Mouse (Mus musculus) limb, embryonic 15.5 days (tissue): Measurements from ENCODE around the gene Pcyt2. TPM values are rescaled to one million over a fixed set of nuclear protein-coding genes. Genes with fewer than 3 reads are reported as not detected.

Experiments
- ATAC-seq: fragments of 200-750 bp; cut with Nextera tagmentation; 2 replicates; pipeline ENCODE4 v1.8.0; 2017; ENCODE audit warnings: low read depth, moderate TSS enrichment; ENCODE audit not compliant: insufficient number of reproducible peaks, low FRiP score, low TSS enrichment
- H3K27ac ChIP-seq: fragments of 300-500 bp; sonication (generic); 2 replicates; pipeline ENCODE4 v1.5.1; 2015; ENCODE audit warnings: moderate library complexity, mild to moderate bottlenecking, inconsistent platforms
- H3K27me3 ChIP-seq: fragments of 300-500 bp; sonication (generic); 2 replicates; pipeline ENCODE4 v1.6.1; 2015; ENCODE audit warnings: inconsistent platforms
- H3K36me3 ChIP-seq: fragments of 300-500 bp; sonication (generic); 2 replicates; pipeline ENCODE4 v1.6.1; 2015; ENCODE audit warnings: inconsistent platforms
- H3K4me1 ChIP-seq: fragments of 300-500 bp; sonication (generic); 2 replicates; pipeline ENCODE4 v1.6.1; 2015; ENCODE audit warnings: inconsistent platforms
- H3K4me2 ChIP-seq: fragments of 300-500 bp; sonication (generic); 2 replicates; pipeline ENCODE4 v1.6.1; 2015; ENCODE audit warnings: mild to moderate bottlenecking, inconsistent platforms
- H3K4me3 ChIP-seq: fragments of 300-500 bp; sonication (generic); 2 replicates; pipeline ENCODE4 v1.5.1; 2015; ENCODE audit warnings: mild to moderate bottlenecking, inconsistent platforms
- H3K9ac ChIP-seq: fragments of 300-500 bp; sonication (generic); 2 replicates; pipeline ENCODE4 v1.6.1; 2015; ENCODE audit warnings: inconsistent platforms
- H3K9me3 ChIP-seq: fragments of 300-500 bp; sonication (generic); 2 replicates; pipeline ENCODE4 v1.6.1; 2016; ENCODE audit warnings: inconsistent platforms
- WGBS: fragments of 180-500 bp; shearing (Covaris S2); methylation state at CpG from one replicate; pipeline ENCODE4 v1.1.7; 2015; 5-methylcytosine and 5-hydroxymethylcytosine counted together
- polyA plus RNA-seq: library from polyadenylated mRNA; unstranded; fragments of >200 nt; fragmentation: Nextera tagmentation; extraction: Ambion mirVana; gene quantifications from 2 replicates; pipeline ENCODE4 v1.2.1, GENCODE M21; 2015

Pcyt2 gene
- polyA plus RNA-seq, 1 experiment from 2014 or later = 130 TPM

- Histone ChIP-seq H3K36me3 (no peaks in the 10 kb centered on the region), H3K9ac (no peak overlapping the region), H3K27ac (no peak overlapping the region), H3K9me3 (no peaks in the 10 kb centered on the region), H3K4me3 (no peak overlapping the region), H3K4me1 (peaks cover 7% of the 10 kb centered on the region), H3K27me3 (peaks cover 19% of the 10 kb centered on the region), H3K4me2 (no peak overlapping the region)
- ATAC-seq = no peak
- 77% methylated on average over 3 of the region's 3 CpGs for WGBS
These were observed 34.1 kb upstream of the Pcyt2 start for GRCm38 (mm10) chr11:120651872-120652271.

GRCm38 (mm10) chr11:120648001-120648476, 30.3 kb upstream of the Pcyt2 start, which contains the start of gene Myadml2:
TSS of gene Myadml2 (minus strand) at chr11:120648158.
- WGBS = 4% methylated on average over 13 of the region's 13 CpGs
- no peak for ATAC-seq
- no peak within 1 kb of the TSS for H3K4me3 ChIP-seq

GRCm38 (mm10) chr11:120647047-120647830, 29.5 kb upstream of the Pcyt2 start:
- peaks cover 21% of the 10 kb centered on the region for H3K4me1 ChIP-seq
- ATAC-seq = no peak
- H3K9ac ChIP-seq = no peak overlapping the region
- H3K9me3 ChIP-seq = no peaks in the 10 kb centered on the region
- H3K27me3 ChIP-seq = peaks cover 13% of the 10 kb centered on the region
- no peaks in the 10 kb centered on the region for H3K36me3 ChIP-seq
- no peak overlapping the region for H3K4me2 ChIP-seq
- WGBS = 79% methylated on average over 35 of the region's 35 CpGs
- no peak overlapping the region for H3K27ac ChIP-seq
- no peak overlapping the region for H3K4me3 ChIP-seq

More at GRCm38 (mm10) chr11:120648001-120648476, 30.3 kb upstream of the Pcyt2 start, which contains the start of gene Myadml2:
- Histone ChIP-seq H3K9me3 (no peaks in the 10 kb centered on the region), H3K4me1 (peaks cover 13% of the 10 kb centered on the region), H3K9ac (no peak within 1 kb of the TSS), H3K27ac (no peak within 1 kb of the TSS), H3K27me3 (peaks cover 13% of the 10 kb centered on the region), H3K36me3 (no peaks in the 10 kb centered on the region), H3K4me2 (peak within 1 kb of the TSS; percentile 20; the same call in 1 of the 2 replicates)

GRCm38 (mm10) chr11:120643601-120643987, 25.9 kb upstream of the Pcyt2 start, which contains the start of gene Pycr1:
TSS of gene Pycr1 (minus strand) at chr11:120643769.
- peak within 1 kb of the TSS; percentile 56 for H3K4me3 ChIP-seq
- peak within 1 kb of the TSS; percentile 87 for H3K27ac ChIP-seq
- H3K9ac ChIP-seq = peak within 1 kb of the TSS; percentile 62
- H3K9me3 ChIP-seq = no peaks in the 10 kb centered on the region
- under 1% methylated on average over 15 of the region's 15 CpGs for WGBS
- H3K27me3 ChIP-seq = peaks cover 13% of the 10 kb centered on the region
- peaks cover 33% of the 10 kb centered on the region for H3K4me1 ChIP-seq
- peak within 1 kb of the TSS; percentile 90 for H3K4me2 ChIP-seq
- peak; percentile 98 for ATAC-seq
- H3K36me3 ChIP-seq = no peaks in the 10 kb centered on the region

GRCm38 (mm10) chr11:120642939-120643600, 25.3 kb upstream of the Pcyt2 start:
- peaks cover 30% of the 10 kb centered on the region for H3K4me1 ChIP-seq
- ATAC-seq = peak; percentile 25

GRCm38 (mm10) chr11:120641869-120642268, 24.1 kb upstream of the Pcyt2 start:
- Histone ChIP-seq H3K9ac (peak overlapping the region; percentile 62; the same call in 1 of the 2 replicates), H3K36me3 (no peaks in the 10 kb centered on the region), H3K27ac (no peak overlapping the region), H3K4me1 (peaks cover 26% of the 10 kb centered on the region), H3K27me3 (no peaks in the 10 kb centered on the region), H3K9me3 (no peaks in the 10 kb centered on the region), H3K4me2 (peak overlapping the region; percentile 90; the same call in 1 of the 2 replicates), H3K4me3 (peak overlapping the region; percentile 56)
- no peak for ATAC-seq
- WGBS = 79% methylated on average over 8 of the region's 8 CpGs

More at GRCm38 (mm10) chr11:120642939-120643600, 25.3 kb upstream of the Pcyt2 start:
- H3K4me2 ChIP-seq = peak overlapping the region; percentile 90
- H3K9me3 ChIP-seq = no peaks in the 10 kb centered on the region
- peak overlapping the region; percentile 62 for H3K9ac ChIP-seq
- under 1% methylated on average over 18 of the region's 18 CpGs for WGBS
- peak overlapping the region; percentile 87 for H3K27ac ChIP-seq
- peak overlapping the region; percentile 56 for H3K4me3 ChIP-seq
- peaks cover 11% of the 10 kb centered on the region for H3K27me3 ChIP-seq
- H3K36me3 ChIP-seq = no peaks in the 10 kb centered on the region

DNA sequence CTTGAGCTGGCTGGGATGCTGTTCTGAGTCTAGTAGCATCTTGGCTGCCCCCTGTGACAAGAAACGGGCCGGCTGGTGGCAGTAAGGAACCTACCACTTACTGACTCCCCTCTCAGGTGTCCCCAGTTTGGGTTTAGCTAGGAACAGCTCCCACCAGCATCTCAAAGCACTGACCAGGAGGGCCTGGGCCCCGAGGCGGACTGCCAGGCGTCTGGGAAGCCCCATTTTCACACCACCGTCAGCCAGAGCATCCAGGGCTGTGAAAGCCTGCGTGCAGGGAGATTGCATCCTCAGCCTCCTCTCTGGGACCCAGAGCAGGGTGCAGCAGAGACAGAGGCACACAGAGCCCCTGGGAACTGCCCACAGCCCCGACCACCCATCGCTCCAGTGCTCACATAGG, 23.5 kb upstream of the Pcyt2 start:
- WGBS = 57% methylated on average over 9 of the region's 9 CpGs
- Histone ChIP-seq H3K36me3 (no peaks in the 10 kb centered on the region), H3K9ac (no peak overlapping the region), H3K9me3 (no peaks in the 10 kb centered on the region), H3K27ac (no peak overlapping the region), H3K27me3 (no peaks in the 10 kb centered on the region), H3K4me3 (no peak overlapping the region), H3K4me2 (no peak overlapping the region), H3K4me1 (peaks cover 26% of the 10 kb centered on the region)
- ATAC-seq = no peak

GRCm38 (mm10) chr11:120634810-120635209, 17.1 kb upstream of the Pcyt2 start:
- no peak overlapping the region for H3K9ac ChIP-seq

DNA sequence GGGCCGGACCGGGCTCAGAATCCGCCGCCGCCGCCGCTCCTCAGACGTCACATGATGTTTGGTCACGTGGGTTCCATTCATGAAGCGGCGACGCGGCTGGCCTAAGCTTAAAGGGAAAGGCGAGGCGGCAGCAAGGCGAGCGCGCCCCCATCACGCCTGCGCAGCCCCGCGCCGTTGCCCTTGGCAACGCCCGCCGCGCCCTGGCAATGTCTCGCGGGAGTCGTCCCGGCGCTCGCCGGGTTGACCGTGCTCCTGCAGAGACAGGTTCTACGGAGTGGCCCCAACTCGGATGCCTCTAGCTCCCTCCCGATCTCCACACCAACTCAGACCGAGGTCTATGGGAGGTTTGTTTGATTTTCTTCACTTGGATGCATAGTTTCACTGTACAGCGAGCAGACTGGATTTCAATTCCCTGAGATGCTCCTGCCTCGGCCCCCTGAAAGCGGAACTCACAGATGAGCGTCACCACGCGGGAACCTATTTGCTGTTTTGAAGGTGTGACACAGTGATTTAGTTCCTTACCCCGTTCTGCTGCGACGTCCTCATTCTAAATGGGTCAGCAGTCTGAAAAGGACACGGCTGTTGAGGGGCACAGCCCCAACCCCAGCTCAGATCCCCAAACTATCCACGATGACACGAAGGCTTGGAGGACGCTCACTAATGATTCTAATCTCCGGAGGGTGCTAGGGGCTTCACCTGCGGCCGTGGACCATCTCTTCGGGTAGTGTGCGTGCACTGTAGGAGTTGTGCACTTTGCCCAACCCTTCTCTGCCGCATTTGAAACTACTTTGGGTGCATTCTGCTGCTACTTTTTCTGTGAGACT, 16.0 kb upstream of the Pcyt2 start, which contains the start of gene Mafg:
Gene Mafg (minus strand): TSS at position 81 of the 824 bp plus-strand sequence.
- Histone ChIP-seq H3K4me3 (peak within 1 kb of the TSS; percentile 99), H3K27me3 (no peaks in the 10 kb centered on the region), H3K4me1 (peaks cover 38% of the 10 kb centered on the region), H3K36me3 (peaks cover 9% of the 10 kb centered on the region), H3K9ac (peak within 1 kb of the TSS; percentile 93), H3K9me3 (no peaks in the 10 kb centered on the region), H3K4me2 (peak within 1 kb of the TSS; percentile 80), H3K27ac (peak within 1 kb of the TSS; percentile 91)
- WGBS = 11% methylated on average over 58 of the region's 58 CpGs
- peak; percentile 82 for ATAC-seq

More at GRCm38 (mm10) chr11:120634810-120635209, 17.1 kb upstream of the Pcyt2 start:
- Histone ChIP-seq H3K27me3 (no peaks in the 10 kb centered on the region), H3K4me3 (no peak overlapping the region), H3K36me3 (no peaks in the 10 kb centered on the region), H3K9me3 (no peaks in the 10 kb centered on the region), H3K4me2 (no peak overlapping the region), H3K27ac (no peak overlapping the region), H3K4me1 (peaks cover 33% of the 10 kb centered on the region)
- WGBS = 85% methylated on average over 5 of the region's 5 CpGs
- ATAC-seq = no peak

DNA sequence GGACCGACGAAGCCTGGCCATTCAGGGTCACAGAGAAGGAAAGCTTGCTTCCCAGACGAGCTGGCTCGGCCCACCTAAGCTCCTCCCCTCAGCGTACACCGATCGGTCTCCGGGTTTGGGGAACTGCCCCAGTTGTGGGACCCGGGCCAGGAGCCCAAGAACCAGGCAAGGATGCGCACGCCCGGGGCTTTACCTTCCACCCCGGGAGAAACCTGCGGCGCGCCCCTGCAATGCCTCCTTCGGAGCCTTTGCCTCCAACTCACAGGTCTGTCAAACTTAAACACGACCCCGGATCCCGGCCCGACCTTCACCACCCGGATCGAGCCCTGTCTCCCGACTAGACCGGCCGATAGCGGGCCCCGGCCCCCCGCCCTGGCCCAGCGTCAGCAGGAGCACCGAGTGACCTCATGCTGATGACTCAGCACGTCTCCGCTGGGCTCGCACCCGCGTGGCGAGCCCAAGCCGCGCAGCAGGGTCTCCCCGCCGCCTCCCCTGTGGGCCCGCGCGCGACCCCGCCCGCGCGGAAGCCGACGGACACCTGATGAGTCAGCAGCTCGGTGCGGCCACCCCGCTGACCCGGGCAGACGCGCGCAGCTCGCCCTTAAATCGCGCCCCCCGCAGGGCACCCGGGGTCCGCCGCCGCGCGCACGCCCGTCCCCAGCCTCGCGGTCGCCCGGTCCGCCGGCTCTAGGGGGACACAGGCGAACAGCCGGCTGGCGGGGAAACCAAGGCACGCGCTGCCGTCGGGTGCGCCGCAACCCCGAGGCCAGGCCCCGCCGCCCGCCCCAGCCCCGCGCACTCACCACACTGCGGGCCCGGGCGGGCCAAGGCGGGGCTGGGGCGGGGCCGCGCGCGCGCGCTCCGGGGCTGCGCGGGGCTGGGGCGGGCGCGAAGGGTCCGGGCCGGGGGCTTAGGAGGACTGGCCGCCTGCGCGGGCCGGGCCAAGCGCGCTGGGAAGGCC, 15.1 kb upstream of the Pcyt2 start:
- peak overlapping the region; percentile 93 for H3K9ac ChIP-seq
- ATAC-seq = peak; percentile 80
- no peaks in the 10 kb centered on the region for H3K27me3 ChIP-seq
- peak overlapping the region; percentile 91 for H3K27ac ChIP-seq
- under 1% methylated on average over 100 of the region's 116 CpGs for WGBS
- peaks cover 12% of the 10 kb centered on the region for H3K36me3 ChIP-seq
- H3K9me3 ChIP-seq = no peaks in the 10 kb centered on the region
- H3K4me1 ChIP-seq = peaks cover 38% of the 10 kb centered on the region
- peak overlapping the region; percentile 80 for H3K4me2 ChIP-seq
- peak overlapping the region; percentile 99 for H3K4me3 ChIP-seq
